Mouse (Mus musculus) neural tube, embryonic 14.5 days (tissue): ENCODE results near the gene Limch1. TPM values are rescaled to one million over a fixed set of nuclear protein-coding genes. Genes with fewer than 3 reads are reported as not detected.

Experiments used
- ATAC-seq: fragments of 200-750 bp; cut with Nextera tagmentation; 2 replicates; pipeline ENCODE4 v1.8.0; 2017; ENCODE audit warnings: low read depth, mild to moderate bottlenecking, moderate TSS enrichment, moderate library complexity
- H3K27ac ChIP-seq: fragments of 300-500 bp; sonication (generic); 2 replicates; pipeline ENCODE4 v1.5.1; 2014; ENCODE audit warnings: low read depth, mild to moderate bottlenecking, control low read depth, low read length, moderate library complexity, mixed read lengths
- H3K27me3 ChIP-seq: fragments of 300-500 bp; sonication (generic); 2 replicates; pipeline ENCODE4 v1.6.1; 2014; ENCODE audit warnings: low read length; ENCODE audit not compliant: control insufficient read depth, insufficient read depth
- H3K36me3 ChIP-seq: fragments of 300-500 bp; sonication (generic); 2 replicates; pipeline ENCODE4 v1.6.1; 2014; ENCODE audit warnings: low read length, mixed read lengths; ENCODE audit not compliant: control insufficient read depth, insufficient read depth
- H3K4me1 ChIP-seq: fragments of 300-500 bp; sonication (generic); 2 replicates; pipeline ENCODE4 v1.6.1; 2014; ENCODE audit warnings: low read length; ENCODE audit not compliant: control insufficient read depth, insufficient read depth
- H3K4me2 ChIP-seq: fragments of 300-500 bp; sonication (generic); 2 replicates; pipeline ENCODE4 v1.6.1; 2014; ENCODE audit warnings: mild to moderate bottlenecking, low read depth, low read length, control low read depth
- H3K4me3 ChIP-seq: fragments of 300-500 bp; sonication (generic); 2 replicates; pipeline ENCODE4 v1.5.1; 2014; ENCODE audit warnings: low read depth, low read length, control low read depth, mixed read lengths
- H3K9ac ChIP-seq: fragments of 300-500 bp; sonication (generic); replicated peaks from 2 replicates; pipeline ENCODE4 v1.6.1; 2014; ENCODE audit warnings: low read depth, mild to moderate bottlenecking, control low read depth, low read length, mixed read lengths
- H3K9me3 ChIP-seq: fragments of 300-500 bp; sonication (generic); 2 replicates; pipeline ENCODE4 v1.6.1; 2016; ENCODE audit warnings: low read length; ENCODE audit not compliant: control insufficient read depth
- WGBS: fragments of 180-500 bp; shearing (Covaris S2); extraction: QIAGEN DNeasy Blood & Tissue Kit; methylation state at CpG from one replicate; pipeline ENCODE4 v1.1.7; 2014; 5-methylcytosine and 5-hydroxymethylcytosine counted together
- polyA plus RNA-seq: library from polyadenylated mRNA; unstranded; fragments of >200 nt; fragmentation: Nextera tagmentation; extraction: Ambion mirVana; gene quantifications from 2 replicates; pipeline ENCODE4 v1.2.1, GENCODE M21; 2014

Gene Limch1
- polyA plus RNA-seq, 1 experiment from 2014 or later, result 81.8 TPM

DNA sequence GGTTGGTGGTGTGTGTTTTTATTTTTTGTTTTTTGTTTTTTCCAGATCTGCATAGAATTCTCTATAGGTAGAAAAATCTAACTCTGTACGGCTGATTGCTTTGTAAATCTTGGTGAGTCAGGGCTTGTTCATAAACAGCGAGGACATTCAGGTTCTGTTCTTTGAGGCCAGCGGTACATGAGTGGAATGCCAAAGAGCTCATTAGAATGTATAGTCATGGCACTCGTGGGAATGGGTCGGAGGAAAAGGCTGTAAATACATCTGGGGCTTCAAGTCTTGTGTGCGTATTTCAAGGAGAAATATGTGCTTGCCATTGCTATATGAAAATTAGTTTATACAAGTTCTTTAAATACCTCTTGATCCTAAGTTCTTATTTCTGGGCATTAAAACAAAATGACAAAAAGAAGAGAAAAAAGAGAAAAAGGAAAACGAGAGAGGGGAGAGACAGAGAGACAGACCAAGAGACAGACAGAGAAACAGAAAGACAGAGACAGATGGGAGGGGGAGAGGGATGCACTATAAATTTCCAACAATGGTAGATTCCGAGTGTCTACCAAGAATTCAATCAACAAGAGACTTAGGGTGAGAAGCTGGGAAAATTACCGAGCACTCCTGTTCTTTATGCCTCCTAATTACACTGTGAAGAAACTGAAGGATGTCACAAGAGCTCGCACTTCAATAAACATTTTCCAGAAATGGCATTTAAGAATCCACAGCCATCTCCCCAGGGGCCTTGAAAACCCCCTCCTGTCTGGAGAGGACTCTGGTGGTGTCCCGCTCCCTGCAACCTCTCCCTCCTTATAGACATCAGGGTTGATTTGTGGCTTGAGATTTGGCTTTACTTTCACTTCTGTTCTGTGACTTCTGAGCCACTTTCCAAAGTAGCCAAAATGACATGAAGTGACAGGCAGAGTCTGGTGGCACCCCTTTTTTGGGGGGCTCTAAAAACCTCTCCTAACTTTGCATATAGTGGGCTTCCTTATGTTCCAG, 173.0 kb downstream of the Limch1 start:
- Histone ChIP-seq H3K4me1 (peaks cover 15% of the 10 kb centered on the region), H3K9me3 (no peaks in the 10 kb centered on the region), H3K4me2 (peak overlapping the region; percentile 2; the same call in 1 of the 2 replicates), H3K36me3 (no peaks in the 10 kb centered on the region), H3K27me3 (no peaks in the 10 kb centered on the region), H3K27ac (peak overlapping the region; percentile 85), H3K9ac (no peak overlapping the region), H3K4me3 (no peak overlapping the region)
- peak; percentile 86 for ATAC-seq
- 10% methylated on average over 11 of the region's 11 CpGs for WGBS

- H3K4me1 ChIP-seq, result peaks cover 5% of the 10 kb centered on the region
- H3K36me3 ChIP-seq, result no peaks in the 10 kb centered on the region
- 72% methylated on average over 5 of the region's 5 CpGs for WGBS
- no peak overlapping the region for H3K4me3 ChIP-seq
- H3K9ac ChIP-seq, result no peak overlapping the region
- no peak overlapping the region for H3K27ac ChIP-seq
- no peak overlapping the region for H3K4me2 ChIP-seq
- H3K9me3 ChIP-seq, result no peaks in the 10 kb centered on the region
- ATAC-seq, result no peak
- H3K27me3 ChIP-seq, result no peaks in the 10 kb centered on the region
Observed at GRCm38 (mm10) chr5:66922582-66922981, 177.0 kb downstream of the Limch1 start.

DNA sequence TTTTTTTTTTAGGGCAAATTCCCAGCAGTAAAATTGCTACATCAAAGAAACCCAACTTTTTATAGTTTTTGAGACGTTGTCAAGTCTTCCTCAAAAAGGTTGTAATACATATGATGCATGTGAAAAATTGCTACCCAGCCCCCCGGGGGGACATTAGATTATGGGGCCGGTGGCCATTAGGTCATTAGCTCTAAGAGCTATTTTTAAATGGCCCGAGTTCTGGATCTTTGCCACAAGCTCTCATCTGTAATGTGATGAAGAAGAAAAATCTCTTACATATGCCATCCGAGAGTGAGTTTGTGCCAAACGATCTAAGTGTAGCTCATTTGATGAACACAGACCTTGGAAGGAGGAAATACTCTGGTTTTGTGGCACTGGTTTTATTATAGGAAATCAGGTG, 183.7 kb downstream of the Limch1 start:
- no peak overlapping the region for H3K4me3 ChIP-seq
- H3K27ac ChIP-seq, result no peak overlapping the region
- WGBS, result 45% methylated on average over 6 of the region's 6 CpGs
- no peaks in the 10 kb centered on the region for H3K27me3 ChIP-seq
- no peak overlapping the region for H3K4me2 ChIP-seq
- H3K9me3 ChIP-seq, result no peaks in the 10 kb centered on the region
- ATAC-seq, result no peak
- no peak overlapping the region for H3K9ac ChIP-seq
- no peaks in the 10 kb centered on the region for H3K4me1 ChIP-seq
- H3K36me3 ChIP-seq, result no peaks in the 10 kb centered on the region

GRCm38 (mm10) chr5:66933134-66933804, 187.6 kb downstream of the Limch1 start:
- no peak for ATAC-seq
- Histone ChIP-seq H3K27me3 (no peaks in the 10 kb centered on the region), H3K4me1 (no peaks in the 10 kb centered on the region), H3K4me3 (no peak overlapping the region), H3K36me3 (no peaks in the 10 kb centered on the region), H3K9ac (no peak overlapping the region), H3K9me3 (no peaks in the 10 kb centered on the region), H3K27ac (no peak overlapping the region), H3K4me2 (no peak overlapping the region)
- WGBS, result 66% methylated on average over 10 of the region's 10 CpGs

- no peaks in the 10 kb centered on the region for H3K27me3 ChIP-seq
- H3K36me3 ChIP-seq, result no peaks in the 10 kb centered on the region
- H3K4me3 ChIP-seq, result no peak overlapping the region
- no peak for ATAC-seq
- no peaks in the 10 kb centered on the region for H3K4me1 ChIP-seq
- no peaks in the 10 kb centered on the region for H3K9me3 ChIP-seq
- no peak overlapping the region for H3K4me2 ChIP-seq
- 88% methylated on average over 3 of the region's 3 CpGs for WGBS
- no peak overlapping the region for H3K27ac ChIP-seq
- no peak overlapping the region for H3K9ac ChIP-seq
Observed at GRCm38 (mm10) chr5:66934585-66934984, 189.0 kb downstream of the Limch1 start.

DNA sequence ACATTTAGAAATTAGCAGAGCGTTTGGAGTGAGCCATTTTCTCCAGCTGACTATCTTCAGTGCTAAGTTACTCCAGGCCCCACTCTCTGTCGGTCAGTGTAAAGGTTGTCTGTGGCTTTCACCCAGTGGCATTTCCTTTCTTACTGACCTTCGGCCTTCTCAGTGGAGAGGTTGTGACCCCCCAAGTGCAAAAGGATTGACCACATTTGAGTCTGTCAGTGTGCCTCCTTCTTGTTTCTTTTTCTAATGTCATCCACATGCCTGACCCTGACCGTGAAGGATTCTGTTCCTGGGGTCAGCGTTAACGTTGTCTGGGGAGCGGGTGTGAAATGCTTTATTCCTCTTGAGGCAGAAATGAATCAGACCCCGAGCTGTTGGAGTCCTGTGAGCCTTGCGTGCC, 191.7 kb downstream of the Limch1 start:
- Histone ChIP-seq H3K4me1 (no peaks in the 10 kb centered on the region), H3K9ac (no peak overlapping the region), H3K4me2 (no peak overlapping the region), H3K9me3 (no peaks in the 10 kb centered on the region), H3K27me3 (no peaks in the 10 kb centered on the region), H3K36me3 (no peaks in the 10 kb centered on the region), H3K4me3 (no peak overlapping the region), H3K27ac (no peak overlapping the region)
- 48% methylated on average over 9 of the region's 9 CpGs for WGBS
- ATAC-seq, result no peak

GRCm38 (mm10) chr5:66941710-66942450, 196.3 kb downstream of the Limch1 start:
- 77% methylated on average over 8 of the region's 8 CpGs for WGBS
- ATAC-seq, result no peak
- no peak overlapping the region for H3K4me3 ChIP-seq
- H3K9ac ChIP-seq, result no peak overlapping the region
- no peak overlapping the region for H3K27ac ChIP-seq
- H3K27me3 ChIP-seq, result no peaks in the 10 kb centered on the region
- no peaks in the 10 kb centered on the region for H3K36me3 ChIP-seq
- H3K4me2 ChIP-seq, result no peak overlapping the region
- no peaks in the 10 kb centered on the region for H3K9me3 ChIP-seq
- no peaks in the 10 kb centered on the region for H3K4me1 ChIP-seq

- Histone ChIP-seq H3K4me1 (no peaks in the 10 kb centered on the region), H3K27ac (no peak overlapping the region), H3K9me3 (no peaks in the 10 kb centered on the region), H3K9ac (no peak overlapping the region), H3K4me3 (no peak overlapping the region), H3K4me2 (no peak overlapping the region), H3K27me3 (no peaks in the 10 kb centered on the region), H3K36me3 (no peaks in the 10 kb centered on the region)
- WGBS, result 97% methylated on average over 2 of the region's 2 CpGs
- ATAC-seq, result no peak
Observed at GRCm38 (mm10) chr5:66942922-66943321, 197.3 kb downstream of the Limch1 start.
